Mouse (Mus musculus) thymus, postnatal 14 days (tissue): Measurements from ENCODE around the gene Nrap.

ENCODE experiments used
- DNase-seq: peaks from one replicate; pipeline ENCODE4 v3.0.0; 2021

Nrap gene

DNA sequence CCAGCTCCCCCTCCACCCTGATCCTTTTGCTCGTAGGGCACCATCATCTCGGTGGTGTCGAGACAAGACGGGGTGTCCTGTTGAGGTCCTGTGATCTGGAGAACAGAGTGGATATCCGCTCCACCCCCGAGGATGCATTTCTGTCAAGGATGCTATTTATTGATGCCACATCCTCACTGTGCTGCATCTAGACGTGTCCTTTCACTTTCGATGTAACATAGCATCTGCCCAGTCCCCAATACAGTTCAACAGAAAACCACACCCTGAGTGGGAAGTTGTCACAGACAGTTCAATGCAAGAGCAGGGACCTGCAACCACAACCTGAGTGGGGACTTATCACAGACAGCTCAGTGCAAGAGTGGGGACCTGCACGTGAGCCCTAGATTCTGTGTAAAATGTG lies 93.2 kb downstream of the Nrap start:
- DNase-seq, result no peak

DNA sequence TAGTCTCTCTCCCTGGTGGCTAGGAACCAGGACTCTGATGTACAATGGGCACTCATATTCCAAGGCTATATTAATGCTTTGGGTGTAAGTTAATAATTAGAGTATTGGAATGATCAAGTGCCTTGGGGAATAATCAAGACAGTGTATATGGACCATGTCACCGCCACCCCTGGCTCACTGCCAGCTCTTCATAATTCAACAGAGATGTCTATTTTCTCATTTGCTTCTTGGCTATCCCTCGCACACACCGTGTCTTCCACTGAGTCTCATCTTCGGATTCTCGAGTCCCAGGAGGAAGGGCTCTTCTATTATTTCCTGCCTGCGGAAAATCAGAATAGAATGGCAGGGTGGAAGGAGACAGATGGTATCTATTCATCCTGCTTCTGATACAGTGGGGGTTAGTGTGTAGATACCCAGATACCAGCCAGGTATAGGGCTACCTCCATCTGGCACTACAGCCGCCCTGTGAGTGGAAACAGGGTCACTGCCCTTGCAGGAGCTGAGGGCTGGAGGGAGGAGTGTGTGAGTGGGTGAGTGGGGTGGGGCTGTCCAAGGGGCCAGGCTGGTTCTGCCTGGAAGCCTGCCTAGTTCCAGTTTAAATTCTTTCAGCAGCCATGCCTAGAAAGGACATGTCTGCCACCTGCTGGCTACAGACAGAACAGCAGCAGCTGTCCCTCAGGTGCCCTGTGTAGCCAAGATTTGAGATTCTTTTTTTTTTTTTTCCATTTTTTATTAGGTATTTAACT lies 95.0 kb downstream of the Nrap start:
- peak; percentile 58 for DNase-seq

DNA sequence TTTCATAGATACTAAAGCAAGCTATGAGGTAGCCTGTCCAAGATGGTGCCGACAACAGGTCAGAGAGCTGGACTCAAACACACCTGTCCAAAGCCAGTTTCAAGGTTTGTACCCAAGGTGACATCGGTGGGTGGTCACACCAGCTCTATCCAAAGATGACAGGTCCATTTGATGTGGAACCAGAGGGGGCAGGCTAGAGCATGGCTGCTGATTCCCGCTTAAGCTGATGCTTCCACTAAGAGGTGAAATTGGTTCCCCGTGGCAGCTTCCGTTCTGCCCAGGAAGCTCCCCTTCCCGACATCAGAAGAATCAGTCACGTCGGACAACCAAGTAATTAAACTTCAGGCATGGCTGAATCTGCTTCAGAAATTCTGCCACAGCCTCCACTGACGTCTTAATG lies 97.5 kb downstream of the Nrap start:
- DNase-seq, result no peak

DNA sequence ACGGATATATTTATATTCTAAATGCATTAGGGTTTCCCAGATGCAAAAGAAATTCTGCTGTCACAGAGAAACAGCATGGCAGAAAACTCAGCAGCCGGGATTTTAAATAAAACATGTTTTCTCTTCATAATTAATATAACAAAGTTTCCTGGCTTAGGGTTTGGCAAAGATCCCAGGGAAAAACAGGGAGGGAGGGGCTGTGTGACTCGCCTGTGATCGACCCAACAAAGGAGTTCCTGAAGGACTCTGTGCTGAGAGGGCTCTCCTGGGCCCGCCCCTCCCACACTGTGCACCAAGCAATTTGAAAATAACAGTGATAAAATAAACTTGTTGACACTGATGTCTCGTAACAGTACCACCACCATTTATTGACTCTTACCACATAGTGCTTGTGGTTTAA lies 97.9 kb downstream of the Nrap start:
- DNase-seq, result no peak

DNA sequence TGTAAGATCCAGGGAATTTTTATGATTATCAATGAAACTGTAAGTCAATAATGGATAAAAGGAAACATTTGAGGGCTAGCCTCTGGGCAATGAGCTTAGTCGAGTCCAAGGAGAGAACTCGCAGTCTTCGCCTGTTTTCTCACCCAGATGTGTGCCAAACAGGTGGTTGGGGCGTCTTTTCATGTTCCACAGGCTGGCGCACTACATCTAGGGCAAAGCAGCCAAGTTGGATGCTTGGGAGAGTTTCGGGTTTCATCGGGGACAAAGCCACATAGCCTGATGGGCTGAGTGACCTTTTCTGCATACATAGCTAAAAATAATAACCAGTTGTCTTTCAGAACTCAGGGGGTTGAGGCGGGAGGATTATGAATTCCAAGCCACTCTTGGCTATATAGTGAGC lies 100.2 kb downstream of the Nrap start:
- DNase-seq, result no peak

DNA sequence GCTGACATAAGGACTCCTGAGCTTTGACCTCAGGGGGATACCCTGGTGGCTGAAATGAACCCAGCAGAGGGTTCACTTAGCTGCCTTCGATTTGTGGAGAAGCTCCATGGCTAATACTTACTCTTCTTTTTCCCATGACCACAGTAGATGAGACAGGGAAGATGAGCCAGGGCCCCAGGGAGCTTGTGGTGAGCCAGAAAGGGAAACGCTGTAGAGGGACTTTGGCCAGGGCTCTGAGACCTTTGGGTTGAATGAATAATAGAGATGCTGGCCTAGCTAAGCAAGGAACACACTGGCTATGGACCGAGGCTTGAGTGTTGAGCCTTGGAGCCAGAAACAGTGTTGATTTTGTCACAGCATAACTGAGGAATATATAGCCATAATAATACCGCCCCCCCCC lies 101.4 kb downstream of the Nrap start:
- DNase-seq, result no peak

DNA sequence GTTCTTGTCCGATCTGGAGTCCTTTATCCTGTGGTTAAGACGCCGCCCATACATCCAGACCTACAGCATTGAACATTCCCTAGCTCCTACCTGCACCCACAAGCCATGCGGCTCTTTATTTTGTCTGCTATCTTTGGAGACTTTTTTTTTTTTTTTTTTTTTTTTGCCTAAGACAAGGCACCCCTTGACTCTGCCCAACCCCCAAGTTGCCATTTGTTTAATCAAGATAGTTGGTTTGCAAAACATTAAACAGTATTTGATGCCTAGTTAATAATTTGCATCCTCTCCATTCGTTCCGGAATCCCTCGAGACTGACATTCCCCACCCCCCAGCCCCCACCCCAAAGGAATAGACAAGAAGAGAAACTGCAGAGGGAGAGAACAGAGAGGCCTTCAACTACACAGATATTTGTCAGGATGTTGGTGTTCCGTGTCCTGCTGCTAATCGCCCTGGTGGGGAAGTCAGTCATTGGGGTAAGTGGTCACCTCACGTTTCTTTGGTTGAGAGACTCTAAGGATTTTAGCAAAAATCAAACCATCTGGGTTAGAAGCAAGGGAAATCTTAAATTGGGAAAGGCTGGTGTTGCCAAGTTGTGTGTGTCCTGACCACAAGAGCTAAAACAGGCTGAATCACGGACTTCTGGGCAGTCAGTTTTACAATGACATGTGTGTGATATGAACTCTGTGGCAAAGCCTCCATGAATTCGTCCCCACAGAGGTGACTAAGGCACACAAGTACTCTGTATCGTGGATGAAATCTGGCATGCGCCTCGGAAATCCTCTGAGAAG lies 102.1 kb downstream of the Nrap start:
- no peak for DNase-seq

DNA sequence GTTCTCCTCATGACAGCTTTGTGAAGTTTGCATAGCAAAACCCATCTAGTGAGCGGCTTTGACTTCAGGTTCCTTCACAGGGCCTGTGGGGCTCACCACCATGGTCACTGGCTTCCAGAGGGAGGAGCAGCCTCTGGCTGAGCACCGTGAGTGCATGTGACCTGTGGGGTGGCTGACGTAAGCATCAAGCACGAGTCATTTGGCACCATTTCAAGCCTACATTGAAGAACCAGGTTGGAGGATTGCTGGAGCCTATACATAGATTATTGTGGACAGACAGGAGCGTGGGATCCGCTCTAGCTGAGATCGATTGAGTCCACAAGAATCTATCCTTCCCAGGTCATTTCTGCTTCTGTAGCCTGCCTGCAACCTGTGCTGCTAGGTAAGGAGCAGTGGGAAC lies 103.0 kb downstream of the Nrap start, which contains the start of gene Habp2:
TSS of gene Habp2 (plus strand) at position 272 of the 400 bp plus-strand sequence.
- no peak for DNase-seq

DNA sequence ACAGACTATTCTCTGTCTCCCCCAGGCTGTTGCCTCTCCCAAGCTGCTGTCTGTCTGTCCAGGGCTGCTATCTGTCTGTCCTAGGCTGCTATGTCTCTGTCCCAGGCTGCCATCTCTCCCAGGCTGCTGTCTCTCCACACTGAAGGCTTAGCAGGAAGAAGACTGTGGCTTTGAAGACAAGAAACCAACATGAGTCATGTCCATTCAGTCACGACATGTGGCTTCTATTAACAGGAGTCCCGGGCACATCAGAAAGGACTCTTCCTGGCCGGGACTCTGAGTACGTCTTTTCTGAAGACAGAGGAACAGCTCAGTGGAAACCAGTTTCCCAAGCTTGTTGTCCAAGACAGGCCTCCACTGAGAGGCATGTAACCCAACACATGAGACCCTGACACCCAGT lies 104.6 kb downstream of the Nrap start:
- DNase-seq, result no peak

DNA sequence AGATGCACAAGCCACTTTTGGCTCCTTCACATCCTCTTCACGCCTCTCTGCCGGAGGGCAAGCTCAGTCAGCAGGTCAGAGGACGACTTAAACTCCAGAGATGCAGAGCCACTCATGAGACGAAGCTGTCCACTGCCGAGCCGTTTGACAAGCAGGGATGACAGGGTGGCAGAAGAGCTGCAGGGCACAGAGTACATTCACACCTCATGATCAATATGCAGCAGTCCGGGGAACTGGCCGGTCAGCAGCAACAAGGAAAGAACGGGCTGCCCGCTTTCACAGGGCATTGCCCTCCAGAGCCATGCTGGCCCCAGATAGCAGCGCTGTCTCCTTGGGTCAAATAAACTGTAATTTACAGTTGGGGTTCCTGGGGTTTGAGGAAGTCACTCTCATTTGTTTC lies 111.5 kb downstream of the Nrap start:
- DNase-seq, result no peak

DNA sequence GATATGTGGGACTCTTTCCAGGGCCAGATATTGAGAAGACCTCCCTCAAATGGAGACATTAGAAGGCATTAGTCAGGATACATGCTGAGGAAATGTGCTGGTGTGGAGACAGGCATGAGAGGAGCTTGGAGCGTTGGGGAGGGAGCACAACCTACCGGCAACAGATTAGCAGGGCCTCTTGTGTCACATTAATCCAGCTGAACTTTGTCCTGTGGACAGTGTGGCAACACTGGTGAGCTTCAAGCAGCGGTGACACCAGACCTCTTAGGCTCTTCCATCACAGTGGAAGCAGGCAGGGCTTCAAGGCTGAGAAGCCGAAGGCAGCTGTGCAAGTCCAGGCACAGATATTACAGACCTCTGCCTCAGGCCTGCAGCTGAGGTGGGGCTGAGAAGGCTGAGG lies 111.9 kb downstream of the Nrap start:
- no peak for DNase-seq

DNA sequence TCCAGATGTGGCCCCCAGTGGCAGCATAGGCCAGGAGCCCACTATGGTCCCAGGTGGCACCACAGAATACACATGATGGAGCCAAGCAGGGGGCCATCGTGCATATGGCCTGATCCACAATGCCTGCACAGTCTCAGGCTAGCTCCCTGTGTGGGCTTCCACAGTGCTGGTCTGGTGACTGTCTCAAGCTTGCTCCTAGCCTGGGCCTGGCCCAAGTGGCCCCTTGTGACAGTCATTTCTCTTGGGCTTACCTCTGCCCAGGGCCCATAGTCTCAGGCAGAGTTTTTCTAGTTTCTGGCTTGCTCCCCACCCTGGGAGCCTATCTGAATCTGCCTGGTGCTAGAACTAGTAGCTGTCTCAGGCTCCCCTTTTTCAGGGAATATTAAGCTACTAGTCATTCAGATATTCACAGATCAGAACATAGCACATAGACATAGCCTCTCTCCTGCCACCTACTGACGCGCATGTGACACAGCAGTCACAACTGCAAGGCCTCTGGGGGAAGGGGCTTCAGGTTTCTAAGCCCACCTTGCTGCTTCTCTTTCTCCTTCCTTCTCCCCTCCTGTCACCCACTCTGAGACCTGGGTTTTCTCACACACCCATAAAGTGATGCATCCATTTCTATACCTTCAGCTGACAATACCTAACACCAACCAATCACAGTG lies 112.6 kb downstream of the Nrap start:
- no peak for DNase-seq

DNA sequence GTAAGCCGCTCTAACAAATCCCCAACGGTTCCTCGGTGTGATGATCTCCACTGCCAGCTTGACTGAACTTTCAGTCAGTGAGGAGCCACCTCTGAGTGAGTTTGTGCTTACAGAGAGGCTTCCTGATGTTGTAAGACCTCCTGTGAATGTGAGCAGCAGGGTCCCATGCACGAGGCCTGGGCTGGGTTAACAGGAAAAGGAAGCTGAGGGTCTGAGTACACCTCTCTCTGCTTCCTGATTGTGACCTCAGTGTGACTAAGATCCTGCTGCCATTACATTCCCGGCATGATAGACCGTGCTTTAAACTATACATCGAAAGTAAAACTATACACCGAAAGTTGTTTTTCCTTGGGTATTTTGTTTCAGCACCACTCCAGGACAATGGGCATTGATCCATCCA lies 117.8 kb downstream of the Nrap start:
- no peak for DNase-seq
